Mouse (Mus musculus) lung, postnatal 0 days (tissue): ENCODE data around the gene Paf1. TPM values are rescaled to one million over a fixed set of nuclear protein-coding genes. Genes with fewer than 3 reads are reported as not detected.

Source experiments
- ATAC-seq: fragments of 200-750 bp; cut with Nextera tagmentation; 2 replicates; pipeline ENCODE4 v1.8.0; 2017; ENCODE audit warnings: moderate library complexity
- DNase-seq: peaks from one replicate; pipeline ENCODE4 v3.0.0-alpha.2; 2016; ENCODE audit warnings: low spot score
- H3K27ac ChIP-seq: fragments of 300-500 bp; sonication (generic); 2 replicates; pipeline ENCODE4 v1.5.1; 2014; ENCODE audit warnings: antibody characterized with exemption, mild to moderate bottlenecking, low read length, mixed read lengths
- H3K27me3 ChIP-seq: fragments of 300-500 bp; sonication (generic); replicated peaks from 2 replicates; pipeline ENCODE4 v1.6.1; 2014; ENCODE audit warnings: low read length, mixed read lengths; ENCODE audit not compliant: insufficient read depth
- H3K36me3 ChIP-seq: fragments of 300-500 bp; sonication (generic); 2 replicates; pipeline ENCODE4 v1.6.1; 2014; ENCODE audit warnings: low read length, mixed read lengths; ENCODE audit not compliant: insufficient read depth
- H3K4me1 ChIP-seq: fragments of 300-500 bp; sonication (generic); 2 replicates; pipeline ENCODE4 v1.6.1; 2014; ENCODE audit warnings: antibody characterized with exemption, low read depth, low read length, mixed read lengths; ENCODE audit not compliant: insufficient read depth
- H3K4me2 ChIP-seq: fragments of 300-500 bp; sonication (generic); replicated peaks from 2 replicates; pipeline ENCODE4 v1.6.1; 2014; ENCODE audit warnings: low read depth, mild to moderate bottlenecking, low read length, moderate library complexity, mixed read lengths
- H3K4me3 ChIP-seq: fragments of 300-500 bp; sonication (generic); 2 replicates; pipeline ENCODE4 v1.5.1; 2014; ENCODE audit warnings: low read depth, low read length
- H3K9ac ChIP-seq: fragments of 300-500 bp; sonication (generic); replicated peaks from 2 replicates; pipeline ENCODE4 v1.6.1; 2014; ENCODE audit warnings: low read depth, mild to moderate bottlenecking
- H3K9me3 ChIP-seq: fragments of 300-500 bp; sonication (generic); 2 replicates; pipeline ENCODE4 v1.6.1; 2016; ENCODE audit warnings: low read length, mixed read lengths
- CTCF ChIP-seq: IDR thresholded peaks from 2 replicates; pipeline ENCODE4 v1.5.1; 2016; ENCODE audit warnings: antibody characterized with exemption, mild to moderate bottlenecking
- EP300 ChIP-seq: IDR thresholded peaks from 2 replicates; pipeline ENCODE4 v1.6.1; 2016; ENCODE audit warnings: antibody characterized with exemption, mild to moderate bottlenecking, control low read depth
- WGBS: fragments of 180-500 bp; shearing (Covaris S2); extraction: QIAGEN DNeasy Blood & Tissue Kit; methylation state at CpG from one replicate; pipeline ENCODE4 v1.1.7; 2014; 5-methylcytosine and 5-hydroxymethylcytosine counted together
- polyA plus RNA-seq: library from polyadenylated mRNA; unstranded; fragments of >200 nt; fragmentation: Nextera tagmentation; extraction: Ambion mirVana; gene quantifications from 2 replicates; pipeline ENCODE4 v1.2.1, GENCODE M21; 2015

Gene Paf1
- polyA plus RNA-seq, 1 experiment from 2014 or later = 49.1 TPM

DNA sequence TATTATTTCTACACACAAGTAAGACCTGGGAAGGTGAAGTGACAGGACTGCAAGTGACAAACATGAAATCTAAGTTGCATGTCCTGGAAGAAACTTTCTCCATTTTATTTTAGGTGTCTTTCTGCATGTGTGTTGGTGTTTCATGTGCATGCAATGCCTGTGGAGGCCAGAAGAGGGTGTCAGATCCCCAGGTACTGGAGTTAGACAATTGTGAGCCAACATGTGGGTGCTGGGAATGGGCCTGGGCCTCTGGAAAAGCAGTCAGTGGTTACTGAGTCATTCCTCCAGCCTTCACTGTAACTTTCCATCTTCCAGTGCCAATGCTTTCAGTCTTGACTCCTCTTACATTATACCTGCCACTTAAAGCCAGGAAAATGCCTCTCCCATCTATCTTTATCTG is 24.6 kb downstream of the Paf1 start:
- Histone ChIP-seq H3K27ac (no peak overlapping the region), H3K4me2 (no peak overlapping the region), H3K9me3 (no peaks in the 10 kb centered on the region), H3K27me3 (no peaks in the 10 kb centered on the region), H3K4me3 (no peak overlapping the region), H3K36me3 (peaks cover 26% of the 10 kb centered on the region), H3K4me1 (no peaks in the 10 kb centered on the region), H3K9ac (no peak overlapping the region)
- ATAC-seq = no peak
- DNase-seq = no peak
- peak; percentile 39 for TF ChIP-seq CTCF
- TF ChIP-seq EP300 = no peak

GRCm38 (mm10) chr7:28418096-28418670 is 25.4 kb downstream of the Paf1 start:
- Histone ChIP-seq H3K9ac (no peak overlapping the region), H3K27me3 (no peaks in the 10 kb centered on the region), H3K9me3 (no peaks in the 10 kb centered on the region), H3K4me1 (no peaks in the 10 kb centered on the region), H3K4me2 (no peak overlapping the region), H3K4me3 (no peak overlapping the region), H3K27ac (no peak overlapping the region), H3K36me3 (peaks cover 34% of the 10 kb centered on the region)
- WGBS = 48% methylated on average over 8 of the region's 8 CpGs
- TF ChIP-seq EP300 = no peak
- no peak for TF ChIP-seq CTCF
- peak; percentile 85 for ATAC-seq
- DNase-seq = peak; percentile 77

- Histone ChIP-seq H3K27ac (no peak overlapping the region; the same call in 1 of the 2 replicates), H3K36me3 (peaks cover 25% of the 10 kb centered on the region), H3K4me1 (no peaks in the 10 kb centered on the region), H3K9ac (no peak overlapping the region), H3K4me2 (no peak overlapping the region), H3K9me3 (no peaks in the 10 kb centered on the region), H3K4me3 (no peak overlapping the region), H3K27me3 (no peaks in the 10 kb centered on the region)
- WGBS = 83% methylated on average over 2 of the region's 2 CpGs
- peak; percentile 35 for DNase-seq
- ATAC-seq = no peak
- TF ChIP-seq EP300 (no peak), CTCF (no peak)
Measured at GRCm38 (mm10) chr7:28419416-28419815, 26.7 kb downstream of the Paf1 start.

DNA sequence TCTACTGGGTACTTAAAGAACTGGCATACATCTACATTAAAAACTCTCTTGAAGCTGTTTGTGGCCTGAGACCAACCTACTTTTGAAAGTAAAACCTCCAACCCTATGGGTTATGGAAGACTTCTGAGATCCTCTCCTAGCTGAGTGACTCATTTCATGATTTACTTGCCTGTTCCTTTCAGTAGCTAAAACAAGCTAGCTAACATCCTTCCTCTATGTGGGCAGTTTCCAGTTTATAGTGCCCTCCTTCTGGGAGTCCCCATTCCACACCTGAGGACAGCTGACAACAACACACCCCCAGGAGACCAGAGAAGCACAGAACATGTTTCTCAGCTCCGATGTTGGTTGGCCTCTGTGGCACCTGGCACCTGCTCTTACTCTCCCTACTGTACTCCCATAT is 30.3 kb downstream of the Paf1 start:
- H3K27ac ChIP-seq = no peak overlapping the region
- ATAC-seq (no peak), DNase-seq (no peak)
- H3K4me2 ChIP-seq = no peak overlapping the region
- 94% methylated on average over 1 of the region's 1 CpGs for WGBS
- H3K4me3 ChIP-seq = no peak overlapping the region
- H3K4me1 ChIP-seq = no peaks in the 10 kb centered on the region
- H3K36me3 ChIP-seq = peaks cover 25% of the 10 kb centered on the region
- no peaks in the 10 kb centered on the region for H3K27me3 ChIP-seq
- no peaks in the 10 kb centered on the region for H3K9me3 ChIP-seq
- TF ChIP-seq CTCF (no peak), EP300 (no peak)
- H3K9ac ChIP-seq = no peak overlapping the region

GRCm38 (mm10) chr7:28427738-28428137 is 35.0 kb downstream of the Paf1 start:
- Histone ChIP-seq H3K9me3 (no peaks in the 10 kb centered on the region), H3K4me2 (no peak overlapping the region), H3K4me3 (no peak overlapping the region), H3K27me3 (no peaks in the 10 kb centered on the region), H3K36me3 (peaks cover 7% of the 10 kb centered on the region), H3K27ac (no peak overlapping the region), H3K4me1 (0 out of 2 replicates have a peak, but pooled peaks cover 2% of the 10 kb centered on the region), H3K9ac (no peak overlapping the region)
- ATAC-seq (no peak), DNase-seq (no peak)
- TF ChIP-seq CTCF = no peak
- TF ChIP-seq EP300 = no peak

DNA sequence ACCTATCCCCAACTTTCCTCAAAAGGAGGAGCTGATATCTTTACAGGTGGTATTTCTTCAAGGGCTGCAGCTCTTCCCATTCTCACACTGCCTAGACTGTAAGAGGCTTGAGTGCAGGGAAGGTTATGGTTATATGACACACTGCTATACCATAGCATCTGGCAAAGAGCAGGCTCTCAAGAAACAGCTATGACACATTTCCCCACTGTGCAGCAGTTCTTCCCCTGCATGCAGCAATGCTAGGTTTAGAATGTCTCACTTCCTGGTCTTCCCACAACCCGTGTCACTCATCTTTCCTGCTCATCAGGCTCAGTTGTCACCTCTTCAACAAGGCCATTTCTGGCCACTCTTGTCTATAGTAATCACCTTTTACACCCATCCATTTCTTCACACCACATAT is 37.8 kb downstream of the Paf1 start:
- 33% methylated on average over 1 of the region's 1 CpGs for WGBS
- DNase-seq (no peak), ATAC-seq (no peak)
- Histone ChIP-seq H3K4me1 (peaks cover 14% of the 10 kb centered on the region; the same call in 1 of the 2 replicates), H3K4me2 (no peak overlapping the region), H3K9ac (no peak overlapping the region), H3K36me3 (no peaks in the 10 kb centered on the region), H3K27me3 (no peaks in the 10 kb centered on the region), H3K4me3 (no peak overlapping the region), H3K27ac (no peak overlapping the region), H3K9me3 (no peaks in the 10 kb centered on the region)
- no peak for TF ChIP-seq EP300
- TF ChIP-seq CTCF = no peak

DNA sequence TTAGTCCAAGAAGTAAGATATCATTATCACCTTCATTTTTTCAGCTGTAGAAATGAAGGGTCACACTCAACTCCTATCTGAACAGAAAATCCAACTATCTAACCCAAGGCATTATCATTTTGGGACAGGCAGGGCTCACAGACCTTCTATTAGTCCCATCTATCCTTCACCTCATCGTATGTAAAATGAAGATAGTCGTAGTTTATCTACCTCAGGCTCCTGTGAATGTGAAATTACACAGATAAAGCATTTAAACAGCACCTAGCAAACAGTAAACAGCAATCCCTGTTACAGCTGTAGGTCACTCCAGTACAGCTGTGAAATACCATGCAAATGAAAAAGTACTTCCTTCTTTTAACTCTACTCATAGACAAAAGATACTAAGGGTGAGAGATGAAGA is 39.5 kb downstream of the Paf1 start:
- no peak for TF ChIP-seq EP300
- no peak for TF ChIP-seq CTCF
- Histone ChIP-seq H3K4me2 (no peak overlapping the region), H3K9ac (peak overlapping the region; percentile 26; the same call in 1 of the 2 replicates), H3K36me3 (no peaks in the 10 kb centered on the region), H3K27me3 (no peaks in the 10 kb centered on the region), H3K4me3 (no peak overlapping the region), H3K4me1 (peaks cover 16% of the 10 kb centered on the region; the same call in 1 of the 2 replicates), H3K9me3 (no peaks in the 10 kb centered on the region), H3K27ac (no peak overlapping the region)
- no peak for DNase-seq
- ATAC-seq = no peak
- 89% methylated on average over 2 of the region's 2 CpGs for WGBS
